Mouse (Mus musculus): ENCODE measurements around the gene Kbtbd6.

GRCm38 (mm10) chr14:79434068-79434467 is 17.6 kb upstream of the Kbtbd6 start:
- TF ChIP-seq GATA1 (IDR thresholded peaks at IDR 0.05; ENCODE audit: borderline replicate concordance, low read length), result no peak
- no peak for TF ChIP-seq FLI1 (IDR thresholded peaks at IDR 0.05; ENCODE audit: low read length)
